Mouse (Mus musculus) right cerebral cortex, postnatal 36 days (tissue): ENCODE results near the gene Dut.

Source experiments
- DNase-seq, 2 experiments: peaks; one replicate each; pipeline ENCODE4 v3.0.0; 2022; ENCODE audit warnings: low spot score in 2 of 2, mixed read lengths in 1 of 2

Gene Dut

DNA sequence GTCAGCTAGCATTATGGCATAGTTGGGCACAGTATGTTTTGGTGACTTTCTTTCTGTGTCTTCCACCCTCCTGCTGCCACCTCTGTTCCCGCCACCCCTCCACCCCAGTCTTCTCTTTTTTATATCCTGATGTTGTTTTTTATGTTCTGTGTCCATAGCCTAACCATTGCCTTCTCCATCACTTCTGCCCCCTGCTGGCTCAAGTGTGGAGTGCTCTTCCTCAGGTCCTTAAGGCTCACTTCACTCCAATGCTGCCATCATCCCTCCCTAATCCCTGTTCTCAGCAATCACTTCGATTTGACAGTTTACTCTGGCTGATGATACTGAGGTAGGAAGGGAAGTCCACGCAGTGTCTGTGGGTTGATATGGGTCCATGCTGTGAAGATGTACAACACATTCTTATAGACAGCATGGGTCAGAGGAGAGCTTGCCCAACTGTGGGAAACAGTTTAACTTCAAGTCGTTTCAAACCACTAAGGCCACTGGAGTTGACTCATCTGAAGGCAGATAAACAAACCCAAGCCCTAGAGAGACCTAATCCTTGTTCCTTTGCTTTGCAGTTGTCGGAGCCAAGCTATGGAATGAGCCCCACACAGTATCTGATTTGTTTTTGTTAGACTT is 56.9 kb downstream of the Dut start:
- DNase-seq, result no peak

DNA sequence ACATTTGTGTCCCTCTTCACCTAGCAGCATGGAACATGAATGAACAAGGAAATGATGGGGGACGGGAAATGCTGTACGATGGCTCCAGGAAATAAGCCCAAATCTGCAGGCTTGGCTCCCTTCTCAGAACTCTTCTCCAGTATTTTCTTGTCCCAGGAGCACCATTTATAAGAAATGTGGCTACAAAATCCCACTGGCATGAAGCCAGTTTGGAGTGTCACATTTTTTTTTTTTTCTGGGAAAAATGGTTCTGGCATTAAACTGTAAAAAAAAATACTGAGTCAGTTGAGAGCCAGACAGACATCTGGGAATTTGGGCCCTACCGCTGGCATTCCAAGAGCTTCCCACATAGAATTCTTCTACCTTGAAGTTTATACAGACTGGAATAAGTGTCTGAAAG is 57.8 kb downstream of the Dut start:
- no peak for DNase-seq

DNA sequence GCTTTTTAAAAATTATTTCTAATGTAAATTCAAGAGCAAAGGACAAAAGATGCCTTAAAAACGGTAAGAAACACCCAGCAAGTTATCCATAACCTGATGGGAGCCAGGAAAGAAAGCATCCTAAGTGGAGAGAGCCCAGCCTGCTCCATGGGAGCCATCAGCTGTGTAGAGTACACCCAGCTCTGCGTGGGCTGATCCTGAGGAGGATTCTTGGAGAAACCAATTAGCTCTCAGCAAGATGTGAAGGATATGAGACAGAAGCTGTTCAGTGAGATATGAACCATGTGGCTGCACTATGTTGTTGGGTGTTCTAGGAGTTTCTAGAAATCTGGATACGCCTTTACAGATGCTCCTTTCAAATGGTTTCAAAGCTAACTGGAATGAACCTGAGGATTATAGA is 58.7 kb downstream of the Dut start:
- peak; percentile 24 to 42 for DNase-seq
